Mouse (Mus musculus) right cerebral cortex, adult 18-20 months (tissue): ENCODE data around the gene Cd300e.
A peak's percentile ranks its signal among the peaks of the same experiment; 100 is the strongest.
"Not testable (repeated sequence)": the region's sequence is repeated elsewhere in the genome, so short reads cannot be mapped to it uniquely, and the experiment has no call there.

ENCODE experiments used
- DNase-seq: peaks from one replicate; pipeline ENCODE4 v3.0.0; 2022; ENCODE audit warnings: mixed read lengths

The Cd300e gene

DNA sequence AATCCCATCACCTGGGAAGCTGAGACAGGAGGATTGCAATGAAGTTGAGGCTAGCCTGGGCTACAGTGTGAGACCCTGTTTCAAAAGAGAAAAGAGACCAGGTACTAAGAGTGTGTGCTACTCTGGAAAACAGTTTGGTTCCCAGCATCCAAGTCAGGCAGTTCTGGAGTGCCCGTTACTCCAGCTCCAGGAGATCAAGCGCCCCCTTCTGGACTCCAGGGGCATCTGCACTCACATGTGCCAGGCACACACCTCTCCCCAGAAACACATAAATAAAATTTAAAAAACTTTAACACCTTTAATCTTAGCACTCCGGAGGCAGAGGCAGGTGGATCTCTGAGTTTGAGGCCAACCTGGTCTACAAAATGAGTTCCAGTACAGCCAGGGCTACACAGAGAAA is 19.4 kb upstream of the Cd300e start:
- DNase-seq = no peak

DNA sequence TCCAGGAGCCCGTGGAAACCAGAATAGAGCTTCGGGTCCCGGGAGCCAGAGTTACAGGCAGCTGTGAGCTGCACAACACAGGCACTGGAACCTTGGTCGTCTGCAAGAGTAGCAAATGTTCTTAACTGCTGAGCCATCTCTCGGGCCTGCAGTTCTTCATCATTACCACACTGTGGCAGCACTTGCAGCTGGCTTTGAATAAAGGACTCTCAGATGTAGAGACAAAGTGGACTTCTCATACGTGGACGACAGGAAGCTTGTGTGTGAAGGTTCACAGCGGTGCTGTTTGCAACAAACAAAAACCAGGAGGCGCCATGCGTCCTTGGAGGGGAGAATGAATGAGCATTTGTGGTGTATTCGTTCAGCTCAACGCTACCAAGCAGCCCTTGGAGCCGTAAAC is 18.9 kb upstream of the Cd300e start:
- peak; percentile 32 for DNase-seq

DNA sequence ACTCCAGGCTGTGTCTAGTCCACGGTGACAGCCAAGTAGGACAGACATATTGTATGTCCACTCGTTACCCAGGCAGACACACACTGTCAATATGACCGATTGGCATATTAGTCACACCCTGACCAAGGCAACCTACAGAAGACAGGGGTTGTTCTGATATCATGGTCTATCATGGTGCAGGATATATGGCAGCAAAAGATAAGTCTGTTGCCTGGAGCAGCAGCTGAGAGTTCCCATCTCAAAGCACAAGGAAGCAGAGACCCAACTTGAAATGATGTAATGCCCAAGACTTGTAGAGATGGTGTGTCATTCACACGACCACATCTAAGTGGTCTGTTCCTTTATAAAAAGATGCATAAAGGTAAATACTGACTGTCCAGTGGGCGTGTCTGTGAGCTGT is 16.7 kb upstream of the Cd300e start:
- no peak for DNase-seq

DNA sequence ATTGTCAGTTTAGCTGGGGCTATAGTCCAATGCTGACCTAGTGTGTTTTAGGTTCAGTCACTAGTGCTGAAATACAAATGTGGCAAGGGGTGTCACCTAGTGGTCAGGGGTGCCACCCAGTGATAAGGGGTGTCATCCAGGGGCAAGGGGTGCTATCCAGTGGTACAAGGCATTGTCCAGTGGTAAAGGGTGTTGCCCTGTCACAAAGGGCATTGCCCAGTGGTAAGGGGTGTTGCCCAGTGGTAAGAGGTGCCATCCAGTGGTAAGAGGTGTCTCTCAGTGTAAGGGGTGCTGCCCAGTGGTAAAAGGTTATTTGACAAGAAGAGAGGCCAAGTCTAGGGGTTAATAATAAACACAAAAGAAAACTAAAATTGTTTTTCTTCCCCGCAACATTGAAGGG is 15.5 kb upstream of the Cd300e start:
- no peak for DNase-seq

DNA sequence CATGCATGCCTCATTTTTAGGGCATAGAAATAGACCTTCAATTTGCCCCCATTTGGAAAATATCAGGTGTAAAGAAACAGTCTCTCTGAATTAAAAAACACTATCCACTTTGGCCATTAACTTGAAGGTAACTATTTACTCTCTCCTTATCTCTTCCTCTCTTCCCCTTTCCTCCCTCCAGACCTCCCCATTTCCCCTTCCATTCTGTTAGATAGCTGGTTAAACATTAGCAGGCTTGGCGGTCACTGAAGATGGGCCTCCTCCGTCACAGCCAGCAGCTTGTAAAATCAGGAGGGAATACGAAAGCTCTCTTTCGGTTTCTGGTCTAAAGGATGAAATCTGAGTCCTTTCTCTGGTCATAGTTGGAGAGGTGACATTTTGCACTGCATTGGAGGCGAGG is 13.9 kb upstream of the Cd300e start:
- DNase-seq = no peak

DNA sequence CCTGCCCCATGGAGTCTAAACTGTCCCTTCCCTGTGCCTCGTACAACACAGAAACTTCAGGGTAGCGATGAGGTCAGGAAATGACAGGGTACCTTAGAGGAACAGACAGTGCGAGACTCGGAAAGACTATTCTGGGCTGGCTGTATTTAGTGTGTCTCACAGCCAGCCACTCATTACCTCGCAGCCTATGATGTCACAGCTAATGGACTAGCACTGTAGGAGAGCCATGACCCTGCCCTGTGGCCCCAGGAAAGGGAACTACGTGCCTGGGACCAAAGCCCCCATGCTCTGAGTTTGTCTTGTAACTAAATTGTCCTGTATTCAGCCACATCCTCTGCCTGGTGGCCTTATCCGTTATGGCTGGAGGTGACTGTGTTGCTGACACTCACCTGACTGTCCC is 13.4 kb upstream of the Cd300e start:
- DNase-seq = no peak

DNA sequence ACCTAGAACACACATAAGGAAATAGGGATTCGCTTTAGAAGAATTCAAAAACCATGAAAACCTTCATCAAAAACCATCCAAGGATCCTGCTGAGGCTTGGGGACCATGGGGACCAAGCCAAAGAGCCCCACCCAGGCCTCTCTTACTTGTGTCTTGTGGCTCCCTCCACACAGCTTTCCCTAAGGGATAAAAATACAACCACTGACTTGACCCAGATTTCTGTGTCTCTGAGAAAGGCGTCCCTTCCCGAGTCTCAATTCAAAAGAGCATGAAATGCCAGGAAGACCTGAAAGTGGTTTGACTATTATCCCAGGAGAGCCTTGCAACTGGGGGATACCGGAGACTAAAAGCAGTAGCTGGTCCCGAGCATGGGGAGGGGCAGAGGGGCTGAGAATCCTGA is 11.0 kb upstream of the Cd300e start:
- peak; percentile 8 for DNase-seq

DNA sequence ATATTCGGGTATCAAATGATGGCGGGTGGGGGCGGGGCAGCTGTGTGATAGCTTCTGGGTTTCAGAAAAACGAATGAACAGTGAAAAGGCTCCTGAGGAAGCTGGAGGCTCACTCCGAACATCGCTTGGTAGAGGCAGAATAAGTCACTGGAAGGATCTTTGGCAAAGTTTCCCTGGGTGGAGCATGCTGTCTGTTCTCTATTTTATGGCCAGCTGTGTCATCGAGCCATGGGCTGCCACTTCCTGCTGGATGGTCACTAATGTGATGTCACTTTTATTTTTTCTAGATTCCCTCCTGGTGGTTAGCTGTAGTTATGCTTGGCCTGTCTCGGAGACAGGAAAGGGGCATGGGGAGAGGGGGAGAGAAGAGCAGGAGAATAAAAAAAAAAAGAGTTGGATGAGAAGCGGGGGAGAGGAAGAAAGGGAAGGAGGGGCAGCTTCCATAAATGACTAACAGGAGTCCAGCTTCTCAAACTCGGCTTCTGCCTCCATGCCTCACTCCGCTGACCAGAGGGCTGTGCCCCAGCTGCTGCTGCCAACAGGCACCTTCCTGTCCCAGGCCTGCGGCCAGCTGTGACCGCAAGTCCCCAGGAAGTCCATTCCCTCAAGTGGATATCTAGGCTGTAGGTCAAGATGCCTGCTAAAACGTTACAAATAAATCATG is 9.8 kb upstream of the Cd300e start:
- DNase-seq = no peak

DNA sequence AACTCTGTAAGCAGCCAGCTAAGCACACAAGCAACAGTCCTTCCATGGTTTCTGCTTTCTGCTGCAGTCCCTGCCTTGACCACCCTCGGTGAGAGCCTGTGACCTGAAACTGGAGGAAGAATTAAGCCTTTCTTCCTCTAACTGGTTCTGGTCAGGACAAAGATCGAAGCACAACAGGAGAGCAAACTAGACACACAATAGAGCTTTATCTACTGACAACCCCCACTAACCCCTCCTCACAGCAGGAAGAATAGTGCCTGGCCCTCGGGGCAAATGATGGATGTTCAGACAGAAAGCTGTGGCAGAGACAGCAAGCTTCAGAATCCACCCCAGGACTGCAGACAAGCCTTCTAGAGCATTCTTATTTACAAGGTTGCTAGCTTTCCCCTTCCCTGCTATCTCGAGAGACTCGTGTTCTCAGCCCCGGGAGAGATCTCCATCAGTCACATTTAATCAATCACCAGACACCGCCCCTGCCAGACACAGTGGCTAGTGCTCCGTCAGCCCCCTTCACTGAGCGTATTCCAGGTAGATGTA is 9.1 kb upstream of the Cd300e start:
- DNase-seq = no peak

DNA sequence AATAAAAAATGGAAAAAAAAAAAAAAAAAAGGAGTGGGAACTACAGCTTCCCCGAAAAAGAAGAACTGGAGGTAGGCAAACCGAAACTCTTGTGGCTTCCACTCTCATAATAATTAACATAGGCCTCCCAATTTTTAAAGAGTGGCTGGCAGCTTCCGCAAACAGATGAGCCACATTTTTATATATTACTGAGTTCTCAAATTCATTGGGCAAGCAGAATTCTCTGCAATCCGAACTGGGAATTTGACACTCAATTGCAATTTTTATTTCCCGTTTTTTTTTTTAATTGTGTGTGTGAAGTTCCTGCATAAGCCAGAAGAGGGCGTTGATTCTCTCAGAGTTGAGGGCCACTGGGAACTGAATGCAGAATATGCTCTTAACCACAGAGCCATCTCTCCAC is 4.8 kb upstream of the Cd300e start:
- DNase-seq = no peak

DNA sequence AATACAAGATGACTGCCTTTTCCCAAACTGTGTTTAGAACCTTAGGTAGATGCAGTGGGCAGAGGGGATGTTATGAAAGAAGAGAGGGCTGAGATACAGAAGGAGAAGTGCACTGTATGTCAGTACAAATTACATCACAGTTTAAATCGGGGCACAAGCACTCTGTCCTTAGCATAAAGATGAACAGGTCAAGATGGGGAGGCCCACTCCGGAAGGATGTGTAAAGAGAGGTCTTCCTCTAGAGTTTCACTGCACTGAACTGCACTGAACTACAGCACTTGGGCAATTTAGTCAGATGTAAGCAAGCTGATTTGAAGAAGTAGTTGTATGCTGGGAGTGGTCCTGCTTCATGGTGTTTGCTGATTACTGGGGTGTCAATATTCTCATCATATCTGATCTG is 2.2 kb downstream of the Cd300e start:
- no peak for DNase-seq

DNA sequence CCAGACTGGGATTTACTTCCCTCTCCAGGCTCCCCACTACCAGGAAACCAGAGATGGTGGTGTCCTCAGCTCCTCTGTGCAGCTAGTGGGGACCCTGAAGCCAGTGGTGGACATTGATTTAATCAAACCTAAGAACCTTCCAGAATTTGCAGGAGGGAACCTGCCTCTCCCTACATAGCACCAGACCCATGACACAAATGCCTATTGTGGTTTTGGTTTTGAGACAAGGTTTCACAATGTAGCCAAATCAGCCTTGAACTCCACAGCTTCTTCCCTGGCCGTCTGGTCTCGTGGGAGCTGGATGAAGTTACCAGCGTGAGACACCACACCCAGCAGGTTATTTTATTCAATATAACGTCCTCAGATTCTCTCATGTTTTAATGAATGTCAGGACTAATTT is 3.3 kb downstream of the Cd300e start:
- DNase-seq = no peak

DNA sequence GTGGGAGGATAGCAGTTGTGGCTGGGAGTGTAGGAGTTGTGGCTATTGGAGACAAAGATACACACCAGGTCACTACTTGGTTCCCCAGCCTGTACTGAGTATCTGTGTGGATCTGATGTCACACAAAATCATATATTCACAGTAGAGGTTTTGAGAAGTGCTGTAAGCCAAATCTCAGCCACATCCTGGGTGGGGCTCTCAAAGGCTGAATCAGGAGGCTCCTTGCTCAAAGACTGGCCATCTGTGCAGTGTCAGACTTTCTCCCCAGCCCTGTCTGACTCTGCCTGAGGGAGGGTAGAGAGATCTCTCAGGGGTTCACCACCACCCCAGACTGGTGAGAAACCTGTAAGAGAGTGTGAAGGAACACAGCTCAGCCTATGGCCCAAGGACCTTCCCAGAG is 7.4 kb downstream of the Cd300e start:
- DNase-seq = no peak

DNA sequence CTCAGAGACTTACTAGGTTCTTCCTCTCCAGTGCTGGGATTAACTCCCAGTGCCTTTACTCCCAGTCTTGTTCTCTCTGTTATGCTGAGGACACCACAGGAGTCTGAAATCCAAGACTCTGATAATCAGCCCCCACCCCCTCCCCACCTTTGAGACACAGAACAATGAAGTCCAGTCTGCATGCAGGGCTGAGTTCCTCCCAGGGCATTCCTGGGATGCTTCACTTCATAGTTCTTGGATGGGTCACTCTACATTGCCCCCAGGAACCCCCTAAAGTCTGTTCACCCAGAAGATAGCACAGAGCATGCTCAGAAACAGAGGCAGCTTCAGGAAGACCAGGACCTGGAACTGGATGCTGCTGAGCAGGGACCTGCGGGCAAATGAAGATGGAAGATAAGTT is 9.0 kb downstream of the Cd300e start:
- no peak for DNase-seq

DNA sequence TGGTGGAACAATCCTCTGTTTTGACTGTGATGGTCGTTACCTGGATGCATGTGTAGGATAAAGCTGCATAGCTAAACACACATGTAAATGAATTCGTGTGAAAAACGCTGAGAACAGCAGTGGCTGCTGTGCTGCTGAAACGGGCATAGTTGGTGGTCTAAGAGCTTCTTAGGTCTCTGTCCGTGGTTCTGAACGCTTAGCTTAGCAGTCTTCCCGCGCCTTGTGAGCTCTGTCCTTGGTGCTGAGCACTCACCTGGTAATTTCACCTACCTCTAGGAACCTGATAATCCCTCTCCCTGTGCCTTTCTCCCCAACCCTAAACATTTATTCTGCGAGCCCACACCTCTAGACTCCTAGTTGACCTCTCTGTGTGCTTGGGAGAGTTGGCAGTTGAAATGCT is 9.8 kb downstream of the Cd300e start:
- DNase-seq = no peak

DNA sequence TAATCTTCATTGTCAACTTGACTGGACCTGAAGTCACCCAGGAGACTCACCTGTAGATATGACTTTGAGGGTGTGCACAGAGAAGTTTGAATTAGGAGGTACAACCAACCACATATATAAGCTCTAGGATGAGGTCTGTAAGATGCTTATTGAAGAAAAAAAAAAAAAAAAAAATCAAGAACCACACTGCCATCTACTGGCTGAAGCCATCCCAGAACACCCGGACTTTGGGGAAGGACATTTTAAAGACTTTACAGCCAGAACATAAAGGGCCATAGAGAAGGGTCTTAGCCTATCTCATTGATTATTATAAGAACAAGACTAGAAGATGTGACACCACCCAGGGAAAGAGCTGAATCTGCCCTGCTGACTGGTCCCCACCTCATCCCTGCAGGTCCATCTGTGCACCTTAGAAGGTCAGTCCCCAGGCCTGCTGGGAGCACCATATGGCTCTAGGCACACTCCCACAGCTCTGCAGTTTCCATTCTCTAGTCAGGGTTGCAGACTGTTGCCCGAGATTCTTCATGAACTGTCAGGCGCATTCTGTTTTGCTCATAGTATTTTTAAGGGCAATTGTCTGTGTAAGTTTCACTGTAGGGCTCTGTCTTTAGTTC is 12.6 kb downstream of the Cd300e start:
- no peak for DNase-seq

DNA sequence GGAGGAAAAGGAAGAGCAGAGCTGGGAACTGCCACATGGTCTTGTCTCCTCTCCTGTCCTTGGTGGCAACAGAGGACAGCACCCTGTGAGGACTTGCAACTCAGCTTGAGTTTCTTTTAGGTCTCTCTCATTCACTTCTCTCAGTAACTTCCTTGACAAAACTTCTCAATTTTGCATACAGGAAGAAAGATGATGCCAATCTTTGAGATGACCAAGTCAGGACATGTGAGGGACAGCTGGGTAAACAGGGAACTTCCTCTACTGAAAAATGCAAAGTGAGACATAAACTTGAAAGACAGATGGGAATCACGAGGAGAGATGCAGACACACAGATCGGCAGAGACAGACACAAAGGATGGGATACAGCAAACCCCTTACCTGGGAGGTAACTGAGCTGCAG is 13.7 kb downstream of the Cd300e start, which contains the start of gene Cd300ld3:
TSS of gene Cd300ld3 (minus strand) at position 151 of the 400 bp plus-strand sequence.
- no peak for DNase-seq

DNA sequence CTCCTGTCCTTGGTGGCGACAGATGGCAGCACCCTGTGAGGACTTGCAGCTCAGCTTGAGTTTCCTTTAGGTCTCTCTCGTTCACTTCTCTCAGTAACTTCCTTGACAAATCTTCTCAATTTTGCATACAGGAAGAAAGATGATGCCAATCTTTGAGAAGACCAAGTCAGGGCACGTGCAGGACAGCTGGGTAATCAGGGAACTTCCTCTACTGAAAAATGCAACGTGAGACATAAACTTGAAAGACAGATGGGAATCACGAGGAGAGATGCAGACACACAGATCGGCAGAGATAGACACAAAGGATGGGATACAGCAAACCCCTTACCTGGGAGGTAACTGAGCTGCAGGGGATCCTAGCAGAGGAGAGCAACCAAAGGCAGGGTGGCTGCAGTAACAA is 24.3 kb downstream of the Cd300e start, which contains the start of gene Cd300ld5:
TSS of gene Cd300ld5 (minus strand) at position 101 of the 400 bp plus-strand sequence.
- DNase-seq = not testable (repeated sequence)

DNA sequence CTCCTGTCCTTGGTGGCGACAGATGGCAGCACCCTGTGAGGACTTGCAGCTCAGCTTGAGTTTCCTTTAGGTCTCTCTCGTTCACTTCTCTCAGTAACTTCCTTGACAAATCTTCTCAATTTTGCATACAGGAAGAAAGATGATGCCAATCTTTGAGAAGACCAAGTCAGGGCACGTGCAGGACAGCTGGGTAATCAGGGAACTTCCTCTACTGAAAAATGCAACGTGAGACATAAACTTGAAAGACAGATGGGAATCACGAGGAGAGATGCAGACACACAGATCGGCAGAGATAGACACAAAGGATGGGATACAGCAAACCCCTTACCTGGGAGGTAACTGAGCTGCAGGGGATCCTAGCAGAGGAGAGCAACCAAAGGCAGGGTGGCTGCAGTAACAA is 35.1 kb downstream of the Cd300e start, which contains the start of gene Cd300ld4:
TSS of gene Cd300ld4 (minus strand) at position 101 of the 400 bp plus-strand sequence.
- not testable (repeated sequence) for DNase-seq

DNA sequence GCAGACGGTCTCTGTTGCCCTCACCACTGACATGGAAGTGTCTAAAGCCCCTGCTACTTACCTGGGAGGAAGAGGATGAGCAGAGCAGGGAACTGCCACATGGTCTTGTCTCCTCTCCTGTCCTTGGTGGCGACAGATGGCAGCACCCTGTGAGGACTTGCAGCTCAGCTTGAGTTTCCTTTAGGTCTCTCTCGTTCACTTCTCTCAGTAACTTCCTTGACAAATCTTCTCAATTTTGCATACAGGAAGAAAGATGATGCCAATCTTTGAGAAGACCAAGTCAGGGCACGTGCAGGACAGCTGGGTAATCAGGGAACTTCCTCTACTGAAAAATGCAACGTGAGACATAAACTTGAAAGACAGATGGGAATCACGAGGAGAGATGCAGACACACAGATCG is 45.9 kb downstream of the Cd300e start, which contains the start of gene Cd300ld2:
TSS of gene Cd300ld2 (minus strand) at position 101 of the 400 bp plus-strand sequence.
- not testable (repeated sequence) for DNase-seq

DNA sequence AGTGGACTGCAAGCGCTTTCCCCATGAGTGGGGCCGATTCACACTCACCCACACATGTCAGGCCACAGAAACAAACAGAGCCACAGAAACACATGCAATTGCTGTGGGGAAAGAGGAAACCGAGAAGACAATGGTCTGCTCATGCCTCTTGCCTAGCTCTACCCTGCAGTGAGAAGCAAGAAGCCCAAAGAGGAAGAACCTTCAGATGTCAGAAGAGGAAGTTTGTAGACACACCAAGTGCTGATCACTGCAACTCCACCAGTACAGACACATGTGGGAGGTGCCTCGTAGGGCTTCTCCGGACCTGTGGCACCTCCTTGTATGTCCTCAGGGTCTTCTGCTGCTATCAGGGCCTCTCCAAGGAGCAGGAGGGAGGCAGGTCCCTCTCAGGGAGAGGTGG is 57.9 kb downstream of the Cd300e start:
- DNase-seq = no peak
